Mouse (Mus musculus) CH12.LX (cell line): Measurements from ENCODE around the gene Gm6993.

ENCODE experiments used
- CHD1 ChIP-seq: IDR thresholded peaks from 2 replicates; pipeline ENCODE4 v1.6.1; 2012; ENCODE audit warnings: low read depth, low read length, improper control_type of control experiment, inconsistent platforms
- CTCF ChIP-seq, 2 experiments: IDR thresholded peaks in 1 of 2; conservative IDR thresholded peaks in 1 of 2; 2 replicates each; pipeline ENCODE4 v1.5.1; 2011 to 2012; ENCODE audit warnings: low read depth in 2 of 2, low read length in 2 of 2, improper control_type of control experiment in 1 of 2, inconsistent platforms in 1 of 2, mild to moderate bottlenecking in 1 of 2, moderate library complexity in 1 of 2
- ELF1 ChIP-seq: IDR thresholded peaks from 2 replicates; pipeline ENCODE4 v1.6.1; 2014; ENCODE audit warnings: low read depth, mild to moderate bottlenecking, inconsistent platforms, low read length, improper control_type of control experiment
- MAX ChIP-seq: IDR thresholded peaks from 2 replicates; pipeline ENCODE4 v1.6.1; 2011; ENCODE audit warnings: low read length, improper control_type of control experiment
- POLR2A ChIP-seq: IDR thresholded peaks from 2 replicates; pipeline ENCODE4 v1.6.1; 2011; ENCODE audit warnings: low read depth, mild to moderate bottlenecking, improper control_type of control experiment, low read length
- TBP ChIP-seq: conservative IDR thresholded peaks from 2 replicates; pipeline ENCODE4 v1.6.1; 2011; ENCODE audit warnings: low read depth, low read length, improper control_type of control experiment
- USF2 ChIP-seq: conservative IDR thresholded peaks from 2 replicates; pipeline ENCODE4 v1.6.1; 2011; ENCODE audit warnings: low read depth, low read length, improper control_type of control experiment

DNA sequence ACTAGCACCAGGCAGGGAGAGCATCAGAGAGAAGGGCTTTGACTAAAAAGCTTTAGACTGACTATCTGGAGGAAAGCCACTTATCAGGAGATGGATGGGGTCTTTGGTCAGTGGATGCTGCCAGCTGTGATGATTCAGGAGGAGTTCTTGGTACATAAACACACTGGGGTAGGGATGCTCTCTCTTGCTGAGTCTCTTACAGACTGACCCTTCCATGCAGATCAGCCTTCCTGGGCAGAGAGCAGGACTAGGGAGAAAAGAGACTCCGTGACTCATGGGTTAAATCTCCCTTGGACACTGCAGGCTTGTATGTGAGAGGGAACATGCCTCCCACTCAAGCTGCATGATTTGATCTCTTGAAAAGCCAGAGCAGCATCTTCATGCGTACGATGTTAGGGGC lies 5.6 kb downstream of the Gm6993 start:
- TF ChIP-seq MAX: no peak
- TF ChIP-seq CHD1: no peak
- no peak for TF ChIP-seq POLR2A
- TF ChIP-seq CTCF (conservative IDR thresholded peaks at IDR 0.05 in 1 of 2, IDR thresholded peaks at IDR 0.05 in 1 of 2; ENCODE audit: low read depth in 2 of 2, low read length in 2 of 2): no peak
- no peak for TF ChIP-seq ELF1
- no peak for TF ChIP-seq TBP
- TF ChIP-seq USF2: no peak
